Mouse (Mus musculus): Measurements from ENCODE around the gene Gm9945.

Gene Gm9945

GRCm38 (mm10) chr11:53522930-53523329 lies 43.0 kb downstream of the Gm9945 start:
- DNase-seq (ENCODE audit: low spot score in 2 of 2) = no peak

DNA sequence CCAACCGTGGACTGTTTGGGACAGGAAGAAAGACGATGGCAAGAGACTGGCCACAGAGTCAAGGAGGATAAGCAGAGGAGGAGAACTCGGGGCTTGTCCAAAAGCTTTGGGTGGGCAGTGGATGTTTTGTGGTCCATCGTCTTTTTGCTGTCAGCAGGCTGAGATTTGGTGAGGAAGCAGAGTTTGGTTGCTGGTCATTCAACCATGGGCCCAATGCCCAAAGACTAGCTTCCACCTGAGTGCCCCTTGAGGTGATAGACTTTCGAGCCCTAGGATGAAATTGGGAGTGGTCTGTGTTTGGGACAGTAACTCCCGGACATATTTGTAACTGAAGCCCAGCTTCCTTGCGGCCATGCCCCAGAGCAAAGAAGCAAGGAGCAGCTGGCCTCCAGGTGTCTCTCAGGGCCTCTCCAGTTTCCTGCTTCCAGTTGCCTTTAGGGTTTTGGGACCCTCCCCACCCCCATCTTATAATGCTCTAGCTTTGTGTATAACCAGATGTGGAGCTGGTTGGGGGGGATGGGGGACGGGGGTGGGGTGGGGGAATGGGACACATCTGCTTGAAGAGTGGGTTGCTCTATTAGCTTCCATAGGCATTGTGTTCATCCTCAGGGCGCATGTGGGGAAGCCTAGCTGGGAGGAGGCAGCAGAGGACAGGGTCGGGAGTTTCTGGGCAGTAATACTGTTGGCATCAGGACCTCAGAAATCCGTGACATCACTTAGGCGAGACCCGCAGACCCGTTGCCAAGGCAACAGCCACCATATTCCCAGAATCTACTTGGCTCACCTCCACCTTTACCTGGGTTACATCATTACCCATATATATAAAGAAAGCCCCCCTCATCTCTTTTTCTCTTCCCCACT lies 43.8 kb downstream of the Gm9945 start:
- no peak for DNase-seq (ENCODE audit: low spot score in 2 of 2)

GRCm38 (mm10) chr11:53524905-53525304 lies 44.9 kb downstream of the Gm9945 start:
- peak in 1 of 2 experiments; percentile 61 for DNase-seq (ENCODE audit: low spot score in 2 of 2)

DNA sequence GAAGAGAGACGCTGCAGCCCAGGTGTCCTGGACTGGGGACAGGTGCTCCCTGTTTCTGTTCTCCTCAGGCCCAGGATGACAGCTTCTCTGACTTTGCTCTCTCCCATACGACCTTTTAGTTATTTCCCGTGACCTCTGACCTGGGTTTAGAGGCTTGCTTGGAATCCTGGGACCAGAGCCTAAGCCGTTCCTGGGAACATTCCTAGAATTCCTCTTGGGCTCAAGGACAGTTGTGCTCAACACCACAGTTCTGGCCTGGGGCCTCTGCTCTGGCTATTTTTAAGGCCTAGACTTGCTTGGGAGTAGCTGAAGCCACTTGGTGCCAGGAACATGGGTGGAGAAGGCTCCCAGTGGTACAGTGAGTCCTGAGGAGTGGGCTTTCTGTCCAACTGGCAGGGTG lies 45.5 kb downstream of the Gm9945 start:
- no peak for DNase-seq (ENCODE audit: low spot score in 2 of 2)

DNA sequence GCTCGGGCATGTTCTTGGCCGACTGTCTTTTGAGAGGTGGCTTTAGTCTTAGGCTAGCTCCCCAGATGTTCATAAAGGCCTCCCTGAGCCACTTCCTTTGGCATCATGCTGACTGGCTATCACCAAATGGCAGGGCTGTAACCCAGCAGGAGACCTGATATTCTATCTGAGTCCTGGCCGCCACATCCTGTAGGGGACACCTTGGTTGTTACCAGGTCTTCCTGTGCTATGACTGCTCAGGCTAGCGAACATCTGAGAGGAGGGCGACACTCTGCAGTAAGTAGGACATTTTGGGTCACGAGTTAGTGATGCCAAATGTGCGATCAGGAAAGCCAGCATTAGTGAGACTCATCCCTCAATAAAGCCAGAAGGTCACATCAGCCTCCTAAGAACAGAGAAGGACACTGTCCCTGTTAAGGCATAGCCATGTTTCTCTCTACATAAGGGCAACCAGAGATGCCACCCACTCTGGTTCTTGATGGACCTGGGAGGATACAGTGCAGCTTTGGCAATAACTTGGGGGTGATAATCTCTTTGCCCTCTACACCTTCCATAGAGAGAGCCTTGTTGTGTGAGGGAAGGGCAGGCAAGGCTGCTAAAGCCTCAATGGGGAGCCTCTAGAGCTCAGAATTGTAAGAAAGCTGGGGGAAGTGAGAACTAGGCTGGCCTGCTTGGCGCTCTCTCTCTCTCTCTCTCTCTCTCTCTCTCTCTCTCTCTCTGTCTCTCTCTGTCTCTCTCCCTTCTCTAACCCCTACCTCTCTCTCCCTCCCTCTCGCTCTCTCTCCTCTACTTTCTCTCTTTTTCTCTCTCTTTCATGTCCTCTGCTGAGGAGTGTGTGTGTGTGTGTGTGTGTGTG lies 48.7 kb downstream of the Gm9945 start:
- no peak for DNase-seq (ENCODE audit: low spot score in 2 of 2)

DNA sequence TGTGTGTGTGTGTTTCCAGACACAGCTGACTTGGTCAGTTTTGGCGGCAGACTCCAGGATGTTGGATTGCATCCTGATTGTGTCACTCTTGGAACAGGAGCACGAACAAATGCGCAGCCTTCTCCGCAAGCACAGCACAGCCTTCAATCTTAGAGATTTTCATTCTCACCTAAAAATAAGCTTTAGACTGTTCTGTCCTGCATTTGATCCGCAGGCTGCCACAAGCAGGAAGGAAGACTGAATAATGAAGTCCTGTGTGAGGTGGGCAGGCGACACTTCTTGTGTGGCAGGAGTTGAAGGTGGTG lies 49.2 kb downstream of the Gm9945 start:
- DNase-seq (ENCODE audit: low spot score in 2 of 2) = no peak

- DNase-seq (ENCODE audit: low spot score in 2 of 2) = no peak
These were observed 50.0 kb downstream of the Gm9945 start for GRCm38 (mm10) chr11:53530001-53530400.

All from spleen, postnatal 10 days (tissue).